Mouse (Mus musculus): ENCODE results near the gene Mchr1.
"Not testable (repeated sequence)": the region's sequence is repeated elsewhere in the genome, so short reads cannot be mapped to it uniquely, and the experiment has no call there.

The Mchr1 gene

DNA sequence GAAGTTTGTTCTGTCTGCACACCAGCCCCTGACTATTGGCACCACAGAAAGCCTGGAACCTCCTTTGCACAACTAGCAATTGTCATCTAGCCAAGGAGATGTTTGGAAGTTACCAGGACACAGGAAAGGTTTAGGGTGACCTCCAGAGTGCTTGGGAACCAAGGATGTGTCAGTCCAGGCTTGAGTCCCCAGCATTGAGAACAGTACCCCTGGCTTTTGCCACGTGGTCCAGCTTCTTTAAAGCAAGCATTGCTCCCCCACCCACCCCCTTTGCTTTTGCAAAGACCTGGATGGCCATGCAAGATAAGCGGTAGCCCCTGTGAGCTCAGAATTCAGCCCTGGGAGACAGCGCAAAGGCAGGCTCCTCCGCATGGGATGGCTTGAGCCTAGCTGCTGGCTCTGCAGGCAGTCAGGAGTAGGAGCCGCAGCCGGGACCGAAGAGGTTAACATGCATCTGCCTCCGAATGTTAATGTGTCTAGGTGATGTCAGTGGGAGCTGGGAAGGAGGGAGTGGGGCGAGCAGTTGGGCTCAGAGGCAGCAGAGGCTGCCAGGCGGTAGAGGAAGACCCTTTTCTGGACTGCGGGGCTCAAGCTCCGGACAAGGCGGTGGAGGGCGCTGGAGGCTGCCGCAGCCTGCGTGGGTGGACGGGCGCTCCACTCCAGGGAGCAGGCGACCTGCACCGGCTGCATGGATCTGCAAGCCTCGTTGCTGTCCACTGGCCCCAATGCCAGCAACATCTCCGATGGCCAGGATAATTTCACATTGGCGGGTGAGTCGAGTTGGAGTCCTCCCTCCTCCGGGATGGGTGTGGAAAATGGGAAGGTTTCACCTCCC, at the start of gene Mchr1:
TSS of gene Mchr1 (plus strand) at position 414 of the 835 bp plus-strand sequence.
- no peak for DNase-seq (ENCODE audit: low read depth, low spot score)

DNA sequence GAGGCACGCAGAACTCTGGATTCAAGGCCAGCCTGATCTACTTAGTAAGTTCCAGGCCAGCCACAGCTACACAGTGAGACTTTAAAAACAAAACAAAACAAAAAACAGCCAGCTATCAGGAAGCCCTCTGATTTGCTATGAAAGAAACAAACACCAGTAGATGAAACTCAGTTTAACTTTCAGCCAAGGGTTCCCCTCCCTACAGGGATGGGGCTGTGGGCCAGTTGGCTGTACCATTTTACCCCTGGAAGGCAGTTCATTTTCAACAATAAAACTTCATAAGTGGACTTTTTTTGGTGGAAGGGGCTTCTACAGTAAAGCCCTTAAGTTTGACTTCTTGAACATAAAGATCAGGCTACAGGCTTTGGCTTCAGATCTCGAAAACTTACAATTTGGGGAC, 46.2 kb upstream of the Mchr1 start:
- DNase-seq (ENCODE audit: low read depth, low spot score) = no peak

DNA sequence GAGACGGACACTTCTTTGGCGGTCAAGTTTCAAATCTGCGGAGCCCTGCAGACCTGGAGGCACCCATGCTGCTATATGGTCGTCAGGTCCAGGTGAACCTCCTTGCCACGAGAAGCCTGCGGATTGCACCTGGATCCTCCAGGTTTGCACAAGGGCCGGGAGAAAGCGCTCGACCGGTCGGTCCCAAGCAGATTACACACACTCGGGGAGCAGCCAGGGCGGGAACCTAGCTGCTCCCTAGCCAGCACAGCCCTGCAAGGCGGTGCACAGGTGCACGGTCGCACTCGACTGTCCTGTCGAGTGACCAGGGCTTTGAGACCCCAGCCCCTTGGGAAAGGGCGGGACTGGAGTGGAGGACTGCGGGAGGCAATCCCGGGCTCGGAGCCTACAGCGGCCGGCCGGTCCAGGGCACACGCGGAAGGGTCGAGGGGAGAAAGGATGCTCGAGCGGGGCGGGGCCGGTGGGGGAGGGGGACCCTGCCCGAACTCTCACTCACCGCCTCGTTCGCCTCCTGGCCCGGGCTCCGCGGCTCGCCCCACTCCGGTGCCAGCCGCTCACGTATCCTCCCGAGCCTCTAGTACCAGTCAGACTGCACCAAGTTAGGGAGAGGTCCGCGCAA, 45.2 kb upstream of the Mchr1 start:
- DNase-seq (ENCODE audit: low read depth, low spot score) = no peak

DNA sequence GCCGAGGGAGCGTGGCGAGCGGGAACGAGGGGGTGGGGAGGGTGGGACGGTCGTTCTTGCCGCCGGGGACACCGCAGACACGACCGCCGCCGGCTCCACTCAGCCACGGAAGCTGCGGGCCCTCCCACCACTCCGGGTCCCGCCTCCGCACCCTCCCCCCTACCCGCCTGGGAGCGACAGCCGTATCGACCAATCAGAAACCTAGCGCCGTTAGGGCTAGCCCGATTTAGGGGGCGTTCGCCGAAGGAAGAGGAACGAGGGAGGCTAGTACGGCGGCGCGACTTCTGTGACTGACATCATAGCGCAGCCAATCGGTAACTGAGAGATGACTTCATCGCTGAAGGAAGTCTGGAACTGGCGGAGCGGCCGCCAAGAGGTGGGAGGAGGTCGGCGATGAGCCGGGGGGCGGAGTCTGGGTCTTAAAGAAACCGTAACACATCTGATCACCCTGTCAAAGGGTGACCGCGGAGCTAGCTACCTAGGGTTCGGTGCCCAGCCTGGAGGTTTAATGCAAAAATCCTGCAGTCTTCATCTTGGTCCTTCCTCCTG, 44.6 kb upstream of the Mchr1 start, which contains the start of gene Mrtfa:
TSS of gene Mrtfa (minus strand) at position 128 of the 549 bp plus-strand sequence.
- DNase-seq (ENCODE audit: low read depth, low spot score) = peak; percentile 100

DNA sequence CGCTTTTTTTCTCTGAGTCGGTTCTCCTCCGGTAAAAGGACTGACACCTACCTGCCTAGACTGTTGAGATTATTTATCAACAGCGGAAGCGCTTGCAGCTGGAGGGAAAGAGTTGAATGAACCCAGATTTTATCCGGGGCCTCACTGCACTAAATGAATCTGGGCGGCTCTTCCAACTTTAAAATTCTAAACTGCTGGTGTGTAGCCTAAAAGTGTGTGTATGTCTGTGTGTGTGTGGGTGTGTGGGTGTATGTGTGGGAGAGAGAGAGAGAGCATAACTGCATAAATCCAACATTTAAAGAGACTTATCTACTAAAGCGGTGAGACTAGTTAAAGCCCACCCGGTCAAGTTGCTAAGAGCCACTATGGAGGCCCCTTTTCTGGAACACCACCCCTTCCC, 44.0 kb upstream of the Mchr1 start:
- DNase-seq (ENCODE audit: low read depth, low spot score) = no peak

DNA sequence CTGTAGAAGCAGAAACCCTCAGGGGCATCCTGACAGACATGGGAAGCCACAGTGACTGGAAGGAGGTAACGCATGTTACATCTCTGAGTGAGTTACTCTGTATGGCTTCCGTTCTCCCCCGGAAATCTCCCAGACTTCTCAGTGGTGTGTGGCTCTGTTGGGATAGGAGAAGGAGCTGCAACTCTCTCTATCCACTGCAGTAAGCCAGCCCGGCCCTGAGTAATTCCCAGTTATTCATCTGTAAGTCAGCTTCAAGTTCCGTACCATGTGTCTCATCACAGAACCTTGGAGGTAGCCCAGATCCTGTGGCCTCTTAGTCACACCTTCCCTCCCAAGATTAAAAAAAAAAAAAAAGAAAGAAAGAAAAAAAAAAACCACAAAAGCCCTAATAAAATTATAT, 43.0 kb upstream of the Mchr1 start:
- peak; percentile 88 for DNase-seq (ENCODE audit: low read depth, low spot score)

DNA sequence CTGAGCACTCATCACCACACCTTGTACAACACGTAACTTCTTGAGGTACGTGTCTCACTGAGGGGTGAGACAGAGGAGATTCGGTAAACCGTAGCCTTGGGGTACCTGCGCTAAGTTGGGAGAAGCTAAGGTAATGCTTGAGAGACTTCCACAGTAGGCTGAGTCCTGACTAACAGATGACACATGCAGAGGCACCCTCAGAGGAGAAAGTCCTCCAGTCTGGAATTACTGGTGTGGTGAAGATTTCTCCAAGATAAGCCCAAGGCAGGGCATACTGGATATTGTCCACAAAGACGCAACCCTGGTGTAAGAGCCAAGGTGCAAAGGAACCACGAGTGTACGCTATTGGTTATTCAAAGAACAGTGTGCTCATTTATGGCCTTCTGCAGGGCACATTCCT, 42.4 kb upstream of the Mchr1 start:
- DNase-seq (ENCODE audit: low read depth, low spot score) = peak; percentile 61

DNA sequence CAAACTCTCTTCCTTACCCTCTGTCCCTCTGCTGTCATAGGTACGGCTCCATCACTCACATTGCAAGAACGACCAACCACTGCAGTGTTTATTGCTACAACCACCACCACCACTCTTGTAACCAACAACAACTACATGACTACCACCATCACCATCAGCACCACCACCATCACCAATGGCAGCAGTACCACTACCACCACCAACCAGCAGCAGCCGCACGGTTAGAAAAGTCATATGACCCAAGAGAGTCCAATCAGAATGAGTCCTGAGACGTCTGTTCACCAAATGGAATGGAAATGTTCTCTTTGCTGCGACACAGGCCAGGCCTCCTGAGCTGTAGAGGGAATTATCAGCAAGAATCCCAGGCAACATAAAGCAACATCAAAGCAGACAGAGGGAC, 40.5 kb upstream of the Mchr1 start:
- DNase-seq (ENCODE audit: low read depth, low spot score) = no peak

DNA sequence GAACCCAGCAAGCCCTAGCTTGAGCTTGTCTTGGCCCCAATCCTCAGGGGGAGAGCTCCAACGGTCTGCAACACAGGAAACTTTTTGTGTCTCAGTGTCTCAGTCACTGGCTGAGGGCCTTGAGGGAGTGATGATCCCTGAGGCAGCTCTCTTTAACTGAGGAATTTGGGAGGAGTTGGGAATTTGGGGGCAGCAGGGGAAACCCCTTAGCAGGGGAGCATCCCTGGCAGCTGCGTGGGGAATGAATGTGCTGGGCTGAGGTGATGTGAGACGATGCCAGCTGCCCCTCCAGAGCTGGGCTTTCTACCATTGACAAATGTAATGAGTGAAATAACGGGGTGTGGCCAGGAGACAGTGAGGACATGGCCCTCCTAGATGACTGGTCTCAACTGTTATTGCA, 39.9 kb upstream of the Mchr1 start:
- DNase-seq (ENCODE audit: low read depth, low spot score) = peak; percentile 14

DNA sequence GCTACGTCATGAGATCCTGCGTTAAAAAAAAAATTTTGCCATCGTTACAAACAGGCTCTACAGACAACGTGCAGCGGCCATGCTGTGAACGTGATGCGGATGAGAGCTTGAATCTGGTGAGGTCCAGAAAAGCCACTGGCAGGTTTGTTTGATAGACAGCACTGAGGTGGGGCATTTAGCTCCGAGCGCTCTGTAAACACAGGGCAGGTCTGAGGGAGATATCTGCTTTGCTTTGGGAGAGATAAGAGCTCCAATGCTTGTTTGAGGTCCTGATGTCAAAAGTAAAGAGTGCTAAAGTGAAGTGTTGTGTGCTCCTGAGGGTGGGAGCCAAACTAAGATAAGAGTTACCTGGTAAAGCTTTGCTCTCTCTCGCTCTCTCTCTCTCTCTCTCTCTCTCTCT, 38.1 kb upstream of the Mchr1 start:
- no peak for DNase-seq (ENCODE audit: low read depth, low spot score)

DNA sequence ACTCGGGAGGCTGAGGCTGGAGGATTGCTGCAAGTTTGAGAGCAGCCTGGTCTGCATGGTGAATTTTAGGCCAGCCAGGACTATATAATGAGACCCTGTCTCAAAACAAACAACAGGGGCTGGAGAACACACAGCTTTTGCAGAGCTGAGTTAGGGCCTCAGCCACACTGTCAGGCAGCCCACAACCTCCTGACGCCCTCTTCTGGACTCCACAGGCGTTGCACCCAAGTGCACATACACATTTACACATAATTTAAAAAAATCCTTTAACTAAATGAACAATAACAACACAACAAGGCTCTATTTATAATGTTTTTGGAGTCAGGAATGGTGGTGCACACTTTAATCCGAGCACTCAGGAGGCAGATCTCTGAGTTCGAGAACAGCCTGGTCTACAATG, 36.9 kb upstream of the Mchr1 start:
- DNase-seq (ENCODE audit: low read depth, low spot score) = no peak

DNA sequence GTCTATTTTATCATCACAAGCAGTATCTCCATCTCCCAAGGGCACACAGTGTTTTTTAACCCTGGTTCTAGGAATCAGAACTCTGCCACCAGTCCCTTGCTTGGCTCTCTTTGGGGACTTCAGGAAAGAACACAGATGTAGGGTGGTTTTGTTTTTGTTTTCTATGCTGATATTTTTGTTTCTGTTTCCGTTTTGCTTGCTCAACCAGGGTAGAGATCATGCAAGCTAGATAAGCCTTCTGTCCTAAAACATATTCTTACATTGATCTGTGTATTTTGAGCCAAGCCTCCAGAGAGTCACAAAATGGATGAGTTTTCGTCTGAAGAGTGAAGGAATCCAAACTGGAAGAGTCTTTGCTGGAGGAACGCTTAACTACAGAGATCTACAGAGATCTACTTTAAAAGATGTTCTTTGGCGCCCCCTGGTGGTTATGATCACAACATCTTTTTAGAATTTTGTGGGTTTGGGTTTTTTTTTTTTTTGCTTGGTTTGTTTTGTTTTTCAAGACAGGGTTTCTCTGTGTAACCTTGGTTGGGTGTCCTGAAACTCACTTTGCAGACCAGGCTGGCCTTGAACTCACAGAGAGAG, 35.8 kb upstream of the Mchr1 start:
- peak; percentile 93 for DNase-seq (ENCODE audit: low read depth, low spot score)

DNA sequence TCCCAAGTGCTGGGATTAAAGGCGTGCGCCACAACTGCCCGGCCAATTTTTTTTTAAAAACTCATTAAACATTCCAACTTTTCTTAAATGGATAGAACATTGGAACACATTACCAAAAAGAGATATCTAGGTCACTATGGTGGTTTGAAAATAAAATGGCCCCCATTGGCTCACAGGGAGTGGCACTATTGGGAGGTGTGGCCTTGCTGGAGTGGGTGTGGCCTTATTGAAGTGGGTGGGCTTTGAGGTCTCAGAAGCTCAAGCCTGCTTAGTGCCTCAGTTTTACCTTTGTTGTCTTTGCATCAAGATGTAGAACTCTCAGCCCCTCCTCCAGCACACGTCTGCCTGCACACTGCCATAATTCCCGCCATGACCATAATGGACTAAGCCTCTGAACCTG, 32.8 kb upstream of the Mchr1 start:
- DNase-seq (ENCODE audit: low read depth, low spot score) = no peak

DNA sequence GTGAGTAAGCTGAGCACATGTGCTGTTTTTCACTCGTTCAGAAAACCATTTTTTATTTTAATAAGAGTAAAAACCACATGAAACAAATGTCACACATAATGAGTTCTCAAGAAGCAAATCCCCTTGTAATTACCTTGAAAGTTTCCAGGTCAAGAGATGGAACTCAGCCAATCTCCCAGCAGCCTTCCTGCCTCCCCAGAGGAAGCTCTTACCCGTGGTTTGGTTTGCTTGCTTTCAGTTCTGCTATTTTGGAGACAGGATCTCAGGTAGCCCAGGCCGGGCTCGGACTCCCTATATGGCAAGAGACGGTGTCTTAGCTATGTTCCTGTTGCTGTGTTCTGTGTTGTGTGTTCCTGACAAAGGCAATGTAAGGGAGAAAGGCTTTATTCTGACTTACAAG, 24.8 kb upstream of the Mchr1 start:
- DNase-seq (ENCODE audit: low read depth, low spot score) = no peak

DNA sequence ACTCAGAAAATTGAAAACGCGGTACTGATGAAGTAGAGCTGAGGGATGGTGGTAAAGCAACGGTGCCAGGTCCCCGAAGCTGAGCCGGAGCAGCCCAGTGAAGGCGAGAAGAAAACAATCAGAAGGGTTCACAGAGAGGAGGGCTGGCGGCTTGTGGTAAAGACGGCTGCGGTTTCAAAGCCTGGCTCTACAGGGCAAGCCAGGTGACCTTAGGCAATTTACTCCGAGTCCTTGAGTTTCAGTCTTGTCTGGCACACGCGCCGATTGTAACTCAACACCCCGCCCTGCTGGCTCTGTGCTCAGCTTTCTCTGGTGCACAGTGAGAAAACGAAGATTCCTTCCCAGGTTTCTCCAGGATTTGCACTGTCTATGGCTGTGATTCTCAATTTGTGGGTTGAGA, 22.3 kb upstream of the Mchr1 start:
- DNase-seq (ENCODE audit: low read depth, low spot score) = peak; percentile 39

DNA sequence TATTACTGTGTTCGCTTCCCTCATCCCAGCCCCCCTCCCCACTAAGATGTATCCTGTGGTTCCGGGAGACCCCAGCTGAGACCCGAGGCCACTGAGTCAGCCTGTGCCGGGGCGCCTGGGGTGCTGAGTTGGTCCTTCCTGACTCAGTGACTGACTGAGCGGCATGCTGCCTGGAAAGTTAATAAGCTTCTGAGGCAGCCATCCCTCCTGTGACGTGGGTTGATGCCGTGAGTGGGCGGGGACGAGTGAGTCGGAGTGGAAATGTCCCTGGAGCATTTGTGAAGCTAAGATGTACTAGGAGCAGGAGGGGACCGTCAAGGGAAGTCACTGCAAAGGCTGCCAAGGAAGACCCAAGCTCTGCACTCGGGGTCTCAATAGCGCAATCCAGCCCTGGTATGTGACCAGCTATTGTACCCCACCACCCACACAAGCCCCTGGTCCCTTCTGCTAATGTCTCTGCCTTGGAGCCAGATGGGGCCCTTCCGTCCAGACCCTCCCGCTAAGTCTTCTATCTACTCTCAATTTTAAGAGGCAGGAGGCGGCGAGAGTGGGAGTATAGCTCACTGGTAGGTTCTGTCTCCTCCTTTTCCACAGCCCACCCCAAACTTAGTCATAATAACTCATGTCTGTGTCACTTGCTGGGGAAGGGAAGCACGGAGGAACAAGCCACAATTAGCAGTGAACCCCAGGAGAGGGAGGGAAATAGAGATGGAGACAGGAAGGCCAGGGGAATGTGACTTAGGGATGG, 18.2 kb upstream of the Mchr1 start:
- peak; percentile 71 for DNase-seq (ENCODE audit: low read depth, low spot score)

DNA sequence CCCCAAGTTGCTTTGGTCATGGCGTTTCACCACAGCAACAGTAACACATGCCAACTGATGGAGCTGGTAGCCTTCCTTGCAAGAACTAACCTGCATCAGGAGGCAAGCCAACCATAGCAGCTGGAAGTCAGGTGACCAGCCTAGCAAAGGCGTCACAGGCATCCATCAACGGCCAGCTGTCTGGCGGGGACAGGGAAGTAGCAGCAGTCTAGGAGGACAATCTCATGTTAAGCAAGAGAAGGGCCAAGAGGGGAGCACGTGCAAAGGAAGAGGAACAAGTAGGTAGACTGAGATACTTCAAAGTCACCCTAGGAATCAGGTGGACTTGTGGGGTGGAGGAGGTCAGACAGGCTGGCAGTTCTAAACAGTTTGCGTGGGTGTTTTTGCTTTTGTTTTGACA, 16.2 kb upstream of the Mchr1 start:
- DNase-seq (ENCODE audit: low read depth, low spot score) = no peak

DNA sequence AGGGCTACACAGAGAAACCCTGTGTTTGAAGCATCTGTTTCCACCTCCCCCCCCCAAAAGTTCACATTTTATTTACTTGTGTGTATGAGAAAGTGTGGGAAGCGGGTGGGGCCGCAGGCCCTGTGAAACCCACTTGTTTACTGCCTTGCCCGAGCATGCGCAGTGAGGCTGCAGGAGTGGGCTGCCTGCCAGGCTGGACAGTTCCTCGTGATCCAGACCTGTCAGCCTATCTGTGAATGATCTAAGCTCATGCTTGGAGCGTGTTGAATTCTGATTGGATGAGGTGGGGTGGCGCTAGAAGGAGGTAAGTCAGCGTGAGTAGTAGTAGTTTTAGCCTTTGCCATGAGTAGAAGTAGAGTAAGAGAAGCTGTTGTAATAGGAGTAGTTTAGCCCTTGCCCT, 15.2 kb upstream of the Mchr1 start:
- not testable (repeated sequence) for DNase-seq (ENCODE audit: low read depth, low spot score)

DNA sequence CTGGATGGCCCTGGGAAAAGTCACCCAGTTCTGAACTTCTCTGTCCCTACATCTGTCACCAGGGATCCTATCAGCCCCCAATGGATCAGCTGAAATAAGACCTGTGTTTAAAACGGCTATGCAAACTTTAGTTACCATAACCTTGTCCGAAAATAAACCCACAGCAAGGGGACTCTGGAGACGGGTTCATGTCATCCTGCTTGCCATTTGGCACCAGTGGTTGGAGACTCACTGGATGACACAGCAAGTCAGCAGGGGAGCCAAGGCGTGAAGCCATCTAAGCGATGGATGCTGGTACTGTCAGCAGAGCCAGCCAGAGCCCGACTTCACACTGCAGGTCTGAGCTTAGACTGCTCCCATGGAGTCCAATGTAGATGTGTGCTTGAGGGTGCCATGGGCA, 13.9 kb upstream of the Mchr1 start:
- no peak for DNase-seq (ENCODE audit: low read depth, low spot score)

DNA sequence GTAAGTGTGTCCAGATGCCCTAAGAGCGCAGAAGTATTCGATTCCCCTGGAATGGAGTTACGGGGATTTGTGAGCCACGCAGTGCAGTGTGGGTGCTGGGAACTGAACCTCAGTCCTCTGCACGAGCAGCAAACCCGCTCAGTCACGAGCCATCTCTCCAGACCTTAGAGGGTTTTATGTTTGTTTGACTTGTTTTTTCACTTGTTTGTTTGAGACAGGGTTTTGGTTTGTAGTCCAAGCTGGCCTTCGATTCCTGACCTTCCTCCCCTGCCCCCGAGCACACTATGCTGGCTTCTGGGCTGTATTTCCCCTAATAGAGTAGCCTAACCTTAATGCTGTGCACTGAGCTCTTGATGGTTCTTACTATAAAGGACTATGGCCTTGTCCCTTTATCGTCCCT, 10.3 kb upstream of the Mchr1 start:
- DNase-seq (ENCODE audit: low read depth, low spot score) = no peak

DNA sequence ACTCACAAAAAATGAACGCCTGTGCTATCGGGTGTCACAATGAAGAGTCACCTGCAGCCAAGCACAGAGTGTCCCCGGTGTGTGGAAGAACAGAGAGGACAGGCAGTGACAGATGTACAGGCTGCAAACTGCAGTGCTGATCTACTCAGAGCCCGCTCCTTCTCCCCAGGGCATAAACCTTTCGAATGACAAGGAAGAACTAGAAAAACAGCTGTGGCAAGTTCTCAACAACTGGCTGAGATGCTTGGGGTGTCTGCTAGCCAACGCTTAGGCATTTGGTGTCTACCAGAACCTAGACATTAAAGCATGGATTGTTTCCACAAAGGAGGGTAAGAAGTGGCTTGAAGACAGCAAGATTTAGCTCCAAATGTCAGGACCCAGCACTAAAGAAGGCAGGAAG, 9.6 kb upstream of the Mchr1 start:
- no peak for DNase-seq (ENCODE audit: low read depth, low spot score)

DNA sequence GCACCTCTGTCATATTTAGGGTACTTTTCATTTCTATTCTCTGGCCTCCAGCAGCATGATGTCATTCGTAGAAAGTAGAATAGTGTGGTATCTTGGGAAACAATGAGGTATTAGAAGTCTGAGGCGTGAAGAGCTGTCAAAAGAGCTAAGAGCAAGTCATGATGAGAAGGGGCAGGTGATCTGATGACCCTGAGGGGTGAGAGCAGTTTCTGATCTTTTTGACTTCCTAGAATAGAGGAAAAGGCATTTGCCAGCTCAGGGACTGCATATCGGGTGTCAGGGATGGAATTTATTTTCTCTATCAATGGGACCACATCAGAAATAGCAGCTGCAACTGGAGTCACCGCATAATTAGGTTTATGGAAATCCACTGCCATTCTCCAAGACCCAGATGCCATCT, 8.5 kb upstream of the Mchr1 start:
- no peak for DNase-seq (ENCODE audit: low read depth, low spot score)
